Mouse (Mus musculus): ENCODE results near the gene Tmem30c.

Gene Tmem30c

GRCm38 (mm10) chr16:57292765-57293164 lies at the start of gene Tmem30c:
TSS of gene Tmem30c (minus strand) at chr16:57292865.
- in situ Hi-C loops (cut with MboI, MseI), result no loop called here

- in situ Hi-C loops (cut with MboI, MseI), result no loop called here
Observed at GRCm38 (mm10) chr16:57340613-57340898, 47.9 kb upstream of the Tmem30c start.

- in situ Hi-C loops (cut with MboI, MseI), result no loop called here
Observed at GRCm38 (mm10) chr16:57339765-57340612, 47.3 kb upstream of the Tmem30c start.

GRCm38 (mm10) chr16:57336770-57337423 lies 44.2 kb upstream of the Tmem30c start:
- in situ Hi-C loops (cut with MboI, MseI), result no loop called here

- in situ Hi-C loops (cut with MboI, MseI), result no loop called here
Observed at GRCm38 (mm10) chr16:57332301-57332700, 39.6 kb upstream of the Tmem30c start.

DNA sequence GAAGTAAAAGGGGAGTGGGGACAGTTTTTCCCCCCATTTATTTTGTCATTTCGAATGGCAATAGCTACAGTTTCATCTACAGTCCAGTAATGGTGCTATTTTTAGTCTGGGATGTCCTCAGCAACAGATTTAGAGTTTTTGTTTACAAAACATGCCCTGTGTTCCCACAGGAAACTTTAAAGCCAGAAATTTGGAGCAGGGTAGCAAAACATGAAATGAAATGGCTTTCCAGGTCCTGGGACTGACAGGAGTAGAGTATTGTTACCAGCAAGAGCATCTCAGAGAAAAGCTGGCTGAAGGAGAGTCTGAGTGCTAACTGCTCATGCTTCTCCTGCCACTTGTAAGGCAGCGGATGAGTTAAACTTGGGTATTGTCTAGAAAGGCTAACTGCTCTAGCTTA lies 37.4 kb upstream of the Tmem30c start:
- in situ Hi-C loops (cut with MboI, MseI), result no loop called here

DNA sequence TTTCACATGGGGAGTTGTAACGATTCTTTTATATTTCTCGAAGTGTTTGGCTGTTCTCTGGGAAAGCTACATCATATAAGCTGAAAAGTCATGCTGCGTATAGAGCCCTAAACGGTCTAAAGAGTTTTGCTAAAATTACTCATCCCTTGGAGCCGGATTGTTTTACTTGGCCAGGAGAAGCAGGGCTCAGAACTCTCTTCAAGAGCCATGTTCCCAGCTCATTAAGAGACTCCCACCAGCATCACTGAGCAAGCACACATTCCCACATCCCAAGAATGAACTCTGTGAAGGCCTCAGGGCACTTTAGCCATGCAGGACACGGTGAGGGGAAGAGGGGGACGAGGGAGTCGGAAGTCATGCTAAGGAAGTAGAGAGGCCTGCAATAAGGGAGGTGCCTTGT lies 36.4 kb upstream of the Tmem30c start:
- in situ Hi-C loops (cut with MboI, MseI), result no loop called here

GRCm38 (mm10) chr16:57326996-57327395 lies 34.3 kb upstream of the Tmem30c start:
- in situ Hi-C loops (cut with MboI, MseI), result no loop called here

DNA sequence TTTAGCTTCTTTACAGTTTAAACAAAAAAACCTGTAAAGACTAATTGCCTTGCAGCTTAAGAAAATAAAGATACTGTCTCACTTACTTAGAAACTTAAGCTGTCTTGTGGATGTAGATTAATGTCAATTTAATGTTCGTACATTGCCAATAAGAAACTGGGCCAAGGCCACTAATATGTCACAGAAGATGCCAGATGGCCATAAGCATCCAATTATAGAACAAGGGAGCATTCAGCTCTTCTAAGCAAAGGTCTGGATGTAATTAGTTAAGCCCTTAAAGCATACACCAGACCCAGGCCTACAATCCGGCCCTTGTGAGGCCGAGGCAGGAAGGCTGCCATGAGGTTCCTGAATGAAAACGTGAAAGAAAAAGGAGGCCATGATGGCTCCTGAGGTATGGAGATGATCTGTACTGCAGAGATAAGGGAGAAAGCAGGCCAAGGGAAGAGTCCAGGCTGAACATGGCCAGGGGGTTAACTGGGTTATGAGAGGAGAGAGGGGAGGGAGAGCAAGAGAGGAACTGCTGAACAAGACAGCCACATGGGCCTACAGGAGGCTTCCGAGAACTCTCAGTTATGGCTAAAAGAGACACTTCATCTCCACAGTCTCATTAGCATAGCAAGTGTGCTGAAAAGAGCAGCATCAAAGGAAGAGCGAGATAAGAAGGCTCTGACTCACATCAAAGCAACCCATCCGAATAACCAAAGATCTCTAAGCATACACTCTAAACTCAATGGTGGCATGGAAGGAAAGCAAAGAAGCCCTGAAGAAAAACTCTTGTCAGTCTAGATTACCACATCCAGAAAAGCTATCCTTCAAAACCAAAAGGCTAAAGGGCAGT lies 26.8 kb upstream of the Tmem30c start:
- in situ Hi-C loops (cut with MboI, MseI), result no loop called here

- in situ Hi-C loops (cut with MboI, MseI), result no loop called here
Observed at GRCm38 (mm10) chr16:57318637-57319125, 26.0 kb upstream of the Tmem30c start.

- in situ Hi-C loops (cut with MboI, MseI), result no loop called here
Observed at GRCm38 (mm10) chr16:57317882-57318636, 25.4 kb upstream of the Tmem30c start.

GRCm38 (mm10) chr16:57317127-57317526 lies 24.5 kb upstream of the Tmem30c start:
- in situ Hi-C loops (cut with MboI, MseI), result no loop called here

- in situ Hi-C loops (cut with MboI, MseI), result no loop called here
Observed at GRCm38 (mm10) chr16:57315026-57315425, 22.4 kb upstream of the Tmem30c start.

GRCm38 (mm10) chr16:57314236-57314635 lies 21.6 kb upstream of the Tmem30c start:
- in situ Hi-C loops (cut with MboI, MseI), result no loop called here

GRCm38 (mm10) chr16:57313487-57313886 lies 20.8 kb upstream of the Tmem30c start:
- in situ Hi-C loops (cut with MboI, MseI), result no loop called here

- in situ Hi-C loops (cut with MboI, MseI), result no loop called here
Observed at GRCm38 (mm10) chr16:57312130-57312529, 19.5 kb upstream of the Tmem30c start.

DNA sequence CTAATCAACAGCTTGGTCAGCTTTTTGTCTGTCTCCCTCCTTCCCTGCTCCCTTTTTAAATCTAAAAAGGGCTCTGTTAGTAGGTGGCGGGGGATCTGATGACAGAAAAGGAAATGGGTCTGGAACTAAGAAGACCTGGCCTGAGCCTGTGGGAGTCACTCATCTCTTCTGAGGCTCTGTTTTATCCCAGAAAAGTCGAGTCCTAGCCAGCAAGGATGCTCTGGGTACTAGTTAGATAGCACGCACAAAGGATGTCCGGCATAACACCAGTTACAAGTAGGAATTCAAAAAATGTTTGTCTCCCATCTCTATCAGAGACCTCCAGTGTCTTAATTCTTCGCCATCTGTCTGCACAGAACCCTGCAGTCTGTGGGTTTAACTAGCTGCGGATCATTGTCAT lies 12.8 kb upstream of the Tmem30c start:
- in situ Hi-C loops (cut with MboI, MseI), result no loop called here

GRCm38 (mm10) chr16:57303716-57304115 lies 11.1 kb upstream of the Tmem30c start:
- in situ Hi-C loops (cut with MboI, MseI), result no loop called here

DNA sequence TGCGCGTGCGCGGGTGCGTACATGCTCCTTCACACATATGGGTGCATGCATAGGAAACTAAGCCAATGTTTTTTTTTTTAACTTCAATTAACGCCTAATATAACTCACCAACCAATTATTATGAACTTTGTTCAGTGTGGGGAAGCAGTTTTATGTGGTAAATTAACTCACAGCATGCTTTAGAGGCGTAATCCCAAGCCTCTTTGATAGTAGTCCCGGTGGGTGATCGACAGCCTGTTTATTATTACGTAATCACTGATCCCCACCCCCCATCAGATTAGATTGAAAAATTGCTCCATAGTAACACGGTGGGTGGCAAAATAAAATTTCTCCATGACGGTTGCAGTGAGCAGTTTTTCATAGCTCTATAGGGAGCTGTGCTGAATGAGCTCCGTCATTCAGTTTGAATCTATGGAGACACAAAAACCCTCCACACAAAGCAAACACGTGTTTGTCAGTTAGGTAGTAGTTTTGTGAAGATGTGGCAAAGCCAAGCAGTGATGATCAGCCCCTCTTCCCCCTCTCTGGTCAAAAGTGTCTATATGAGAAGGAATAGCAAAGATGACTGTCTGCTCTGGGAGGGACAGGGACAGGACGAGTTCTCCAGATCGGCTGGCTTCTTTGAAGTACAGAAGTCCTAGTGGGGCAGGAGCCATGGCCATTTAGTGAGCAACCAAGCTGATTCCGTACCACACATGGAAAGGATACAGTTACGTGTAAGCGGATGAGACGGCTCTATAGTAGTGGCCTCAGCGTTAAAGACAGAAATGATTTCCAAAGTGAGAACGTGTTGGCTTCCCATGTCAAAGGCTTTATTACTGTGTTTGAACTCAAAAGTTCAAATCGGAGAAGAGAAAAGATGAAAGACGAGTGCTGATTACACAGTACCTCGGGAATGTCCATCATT lies 10.4 kb upstream of the Tmem30c start:
- in situ Hi-C loops (cut with MboI, MseI), result no loop called here

GRCm38 (mm10) chr16:57301512-57302115 lies 8.9 kb upstream of the Tmem30c start:
- in situ Hi-C loops (cut with MboI, MseI), result no loop called here

Measured in regulatory T cell (primary cell).